ENCODE assay signal across 10 mouse cellular contexts in the genomic region with DNA sequence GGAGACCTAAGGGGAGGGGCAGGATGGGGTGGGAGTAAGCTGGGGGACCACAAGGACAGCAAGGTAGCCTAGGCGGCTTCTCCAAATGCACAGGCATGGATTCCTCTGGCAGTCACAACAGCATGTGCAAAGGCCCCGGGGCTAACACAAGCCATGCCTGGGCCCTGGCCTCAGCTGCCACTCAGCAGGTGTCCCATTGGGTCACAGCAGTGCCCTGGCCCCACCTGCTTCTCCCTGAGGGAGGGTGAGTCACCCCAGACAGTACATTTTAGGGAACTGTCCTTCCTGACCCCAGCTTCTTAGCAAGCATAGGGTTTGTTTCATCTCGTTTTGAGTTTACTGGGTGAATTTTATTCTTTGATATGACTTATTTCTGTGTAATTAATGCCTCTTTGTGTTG. TPM values are rescaled to one million over a fixed set of nuclear protein-coding genes. Genes with fewer than 3 reads are reported as not detected.
A peak's percentile ranks its signal among the peaks of the same experiment; 100 is the strongest.
DNase-seq lines count a peak whose midpoint lies in the region; ATAC-seq and TF ChIP-seq lines count a peak whose summit lies in the region.
"Had no signal": no experiment of that assay in that cellular context is flagged by ENCODE, and none has a peak within 500 bp of the region (broad histone marks: within the 10 kb centered on the region; RNA-seq: fewer than 3 reads in every experiment).

No protein-coding gene starts in this region.

- peaks cover 11% of the 10 kb centered on the region; the same call in 1 of the 2 replicates for H3K4me1 ChIP-seq in kidney, embryonic 16.5 days (ENCODE audit: insufficient read depth, low read length)
- H3K4me1 ChIP-seq in E14TG2a.4 (replicated peaks; ENCODE audit: low read depth, low read length), result peaks cover 80% of the 10 kb centered on the region
- peaks cover 4% of the 10 kb centered on the region for H3K4me1 ChIP-seq in embryonic facial prominence, embryonic 11.5 days (ENCODE audit: control insufficient read depth, insufficient read depth, low read length)
- H3K4me1 ChIP-seq in forebrain, embryonic 12.5 days, result peaks cover 6% of the 10 kb centered on the region; the same call in 1 of the 2 replicates

- no peak for TF ChIP-seq CTCF in E14TG2a.4 (conservative IDR thresholded peaks at IDR 0.05; ENCODE audit: low read length)

- H3K36me3 ChIP-seq in kidney, embryonic 16.5 days (ENCODE audit: insufficient read depth, low read length), result peaks cover 6% of the 10 kb centered on the region
- peaks cover 39% of the 10 kb centered on the region for H3K36me3 ChIP-seq in E14TG2a.4 (ENCODE audit: insufficient read depth, low read length)
- no peaks in the 10 kb centered on the region for H3K36me3 ChIP-seq in embryonic facial prominence, embryonic 11.5 days (replicated peaks; ENCODE audit: control insufficient read depth, insufficient read depth, low read depth, low read length)
- peaks cover 24% of the 10 kb centered on the region for H3K36me3 ChIP-seq in forebrain, embryonic 12.5 days (replicated peaks)

- H3K9ac ChIP-seq in kidney, embryonic 16.5 days (replicated peaks; ENCODE audit: low read length), result peak overlapping the region; percentile 52
- peak overlapping the region; percentile 43 for H3K9ac ChIP-seq in embryonic facial prominence, embryonic 11.5 days (replicated peaks; ENCODE audit: low read length)
- no peak overlapping the region for H3K9ac ChIP-seq in forebrain, embryonic 12.5 days
- H3K9ac ChIP-seq: forebrain, postnatal 0 days had no signal

- peak; percentile 2; the same call in 1 of the 2 replicates for ATAC-seq in kidney, embryonic 16.5 days (ENCODE audit: low FRiP score, low TSS enrichment)
- no peak for ATAC-seq in embryonic facial prominence, embryonic 11.5 days (replicated peaks; ENCODE audit: insufficient number of reproducible peaks, low FRiP score, low TSS enrichment, low read depth)
- peak; percentile 72 for ATAC-seq in megakaryocyte, adult 5-6 weeks (ENCODE audit: poor library complexity, severe bottlenecking)
- ATAC-seq in forebrain, embryonic 12.5 days (ENCODE audit: low FRiP score), result no peak
- ATAC-seq: forebrain, postnatal 0 days had no signal

- no peaks in the 10 kb centered on the region for H3K27me3 ChIP-seq in kidney, embryonic 16.5 days (ENCODE audit: insufficient read depth, low read length)
- no peaks in the 10 kb centered on the region for H3K27me3 ChIP-seq in E14TG2a.4 (ENCODE audit: insufficient read depth, low read length)
- no peaks in the 10 kb centered on the region for H3K27me3 ChIP-seq in embryonic facial prominence, embryonic 11.5 days (ENCODE audit: control insufficient read depth, insufficient read depth, low read length)
- H3K27me3 ChIP-seq in forebrain, embryonic 12.5 days, result no peaks in the 10 kb centered on the region

- H3K4me2 ChIP-seq in kidney, embryonic 16.5 days (replicated peaks; ENCODE audit: low read depth, low read length), result peak overlapping the region; percentile 42
- no peak overlapping the region; the same call in 1 of the 2 replicates for H3K4me2 ChIP-seq in embryonic facial prominence, embryonic 11.5 days (ENCODE audit: low read depth, low read length)
- H3K4me2 ChIP-seq in forebrain, embryonic 12.5 days, result no peak overlapping the region

- 70% methylated on average over 3 of the region's 3 CpGs for WGBS in kidney, embryonic 16.5 days
- 63% methylated on average over 3 of the region's 3 CpGs for WGBS in embryonic facial prominence, embryonic 11.5 days
- 74% methylated on average over 3 of the region's 3 CpGs for WGBS in forebrain, embryonic 12.5 days

- H3K27ac ChIP-seq in kidney, embryonic 16.5 days (ENCODE audit: low read length), result no peak overlapping the region
- H3K27ac ChIP-seq in embryonic facial prominence, embryonic 11.5 days (replicated peaks; ENCODE audit: low read depth, low read length), result no peak overlapping the region
- H3K27ac ChIP-seq in forebrain, embryonic 12.5 days, result no peak overlapping the region

- no peaks in the 10 kb centered on the region for H3K9me3 ChIP-seq in kidney, embryonic 16.5 days (ENCODE audit: low read length)
- H3K9me3 ChIP-seq in E14TG2a.4 (ENCODE audit: low read length), result no peaks in the 10 kb centered on the region
- H3K9me3 ChIP-seq in embryonic facial prominence, embryonic 11.5 days (replicated peaks; ENCODE audit: control insufficient read depth, low read length), result no peaks in the 10 kb centered on the region
- no peaks in the 10 kb centered on the region for H3K9me3 ChIP-seq in forebrain, embryonic 12.5 days

- no peak overlapping the region for H3K4me3 ChIP-seq in kidney, embryonic 16.5 days (ENCODE audit: low read length)
- peak overlapping the region; percentile 37; the same call in 1 of the 2 replicates for H3K4me3 ChIP-seq in E14TG2a.4 (replicated peaks; ENCODE audit: low read length)
- H3K4me3 ChIP-seq in embryonic facial prominence, embryonic 11.5 days (ENCODE audit: low read depth, low read length), result no peak overlapping the region
- H3K4me3 ChIP-seq in forebrain, embryonic 12.5 days (replicated peaks), result no peak overlapping the region

- no peak for DNase-seq in kidney, adult 8-10 months
- no peak for DNase-seq in embryonic facial prominence, embryonic 11.5 days (ENCODE audit: low spot score)
- no peak for DNase-seq in cerebellum, adult 9-10 months
- DNase-seq: cerebellum, adult 11-12 months; forebrain, postnatal 0 days; thymus, postnatal 25 days had no signal

RNA-seq across cellular contexts. Expression of gene Lsm4, which starts 9.6 kb away (rescaled TPM):
- polyA plus RNA-seq in kidney, embryonic 16.5 days (2015; fragmentation: Nextera tagmentation; extraction: Ambion mirVana), result 272 and 281 TPM in 2 replicates
- polyA plus RNA-seq in embryonic facial prominence, embryonic 11.5 days (2014; fragmentation: Nextera tagmentation; extraction: Ambion mirVana), result 323 and 334 TPM in 2 replicates
- 82.1 and 84.4 TPM in 2 replicates for total RNA-seq in megakaryocyte, adult 5-6 weeks (2015)
- total RNA-seq in megakaryocyte, adult 5-6 weeks (2017), result 106 and 151 TPM in 2 replicates
- 259 and 275 TPM in 2 replicates for polyA plus RNA-seq in forebrain, embryonic 12.5 days (2016; fragmentation: Nextera tagmentation; extraction: Ambion mirVana)

RNA-seq across cellular contexts. Expression of gene Jund, which starts 16.1 kb away (rescaled TPM):
- polyA plus RNA-seq in kidney, embryonic 16.5 days (2015; fragmentation: Nextera tagmentation; extraction: Ambion mirVana), result 42.1 and 47.4 TPM in 2 replicates
- 94.2 and 104 TPM in 2 replicates for polyA plus RNA-seq in embryonic facial prominence, embryonic 11.5 days (2014; fragmentation: Nextera tagmentation; extraction: Ambion mirVana)
- 26.7 and 44.1 TPM in 2 replicates for total RNA-seq in megakaryocyte, adult 5-6 weeks (2015)
- 24.0 and 28.9 TPM in 2 replicates for total RNA-seq in megakaryocyte, adult 5-6 weeks (2017)
- polyA plus RNA-seq in forebrain, embryonic 12.5 days (2016; fragmentation: Nextera tagmentation; extraction: Ambion mirVana), result 153 and 165 TPM in 2 replicates

RNA-seq across cellular contexts. Expression of gene Iqcn, which starts 20.6 kb away (rescaled TPM):
- polyA plus RNA-seq in kidney, embryonic 16.5 days (2015; fragmentation: Nextera tagmentation; extraction: Ambion mirVana), result 0.04 and 0.06 TPM in 2 replicates
- polyA plus RNA-seq in embryonic facial prominence, embryonic 11.5 days (2014; fragmentation: Nextera tagmentation; extraction: Ambion mirVana), result not detected in 2 replicates
- 0.11 and 0.27 TPM in 2 replicates for total RNA-seq in megakaryocyte, adult 5-6 weeks (2015)
- total RNA-seq in megakaryocyte, adult 5-6 weeks (2017), result 0.04 TPM in 1 of 2 replicates, not detected in the other
- polyA plus RNA-seq in forebrain, embryonic 12.5 days (2016; fragmentation: Nextera tagmentation; extraction: Ambion mirVana), result 0.04 and 0.10 TPM in 2 replicates

RNA-seq across cellular contexts. Expression of gene Pgpep1, which starts 22.5 kb away (rescaled TPM):
- polyA plus RNA-seq in kidney, embryonic 16.5 days (2015; fragmentation: Nextera tagmentation; extraction: Ambion mirVana), result 88.5 TPM in 2 replicates
- 59.8 and 71.3 TPM in 2 replicates for polyA plus RNA-seq in embryonic facial prominence, embryonic 11.5 days (2014; fragmentation: Nextera tagmentation; extraction: Ambion mirVana)
- total RNA-seq in megakaryocyte, adult 5-6 weeks (2015), result 5.7 and 6.8 TPM in 2 replicates
- total RNA-seq in megakaryocyte, adult 5-6 weeks (2017), result 1.5 and 4.0 TPM in 2 replicates
- polyA plus RNA-seq in forebrain, embryonic 12.5 days (2016; fragmentation: Nextera tagmentation; extraction: Ambion mirVana), result 69.3 and 70.4 TPM in 2 replicates

RNA-seq across cellular contexts. Expression of gene Gm3336, which starts 35.7 kb away (rescaled TPM):
- polyA plus RNA-seq in kidney, embryonic 16.5 days (2015; fragmentation: Nextera tagmentation; extraction: Ambion mirVana), result 0.52 and 0.76 TPM in 2 replicates
- not detected in 2 replicates for polyA plus RNA-seq in embryonic facial prominence, embryonic 11.5 days (2014; fragmentation: Nextera tagmentation; extraction: Ambion mirVana)
- not detected in 2 replicates for total RNA-seq in megakaryocyte, adult 5-6 weeks (2015)
- total RNA-seq in megakaryocyte, adult 5-6 weeks (2017), result not detected in 2 replicates
- not detected in 2 replicates for polyA plus RNA-seq in forebrain, embryonic 12.5 days (2016; fragmentation: Nextera tagmentation; extraction: Ambion mirVana)
- total RNA-seq: forebrain, postnatal 0 days had no signal
- polyA plus RNA-seq: forebrain, postnatal 0 days had no signal

Comparison
In these comparisons a context has a peak if more than half of its experiments do, and no peak if none do; other contexts are left out.
1. ATAC-seq: peak in kidney, embryonic 16.5 days (single experiment) and megakaryocyte, adult 5-6 weeks (single experiment); none in embryonic facial prominence, embryonic 11.5 days (single experiment) and forebrain, embryonic 12.5 days (single experiment).